Mouse (Mus musculus): ENCODE results near the gene Myom1.

Gene Myom1

GRCm38 (mm10) chr17:70991706-70992625 lies 10.5 kb upstream of the Myom1 start:
- DNase-seq (ENCODE audit: low spot score in 2 of 2), result peak in 1 of 2 experiments; percentile 41

DNA sequence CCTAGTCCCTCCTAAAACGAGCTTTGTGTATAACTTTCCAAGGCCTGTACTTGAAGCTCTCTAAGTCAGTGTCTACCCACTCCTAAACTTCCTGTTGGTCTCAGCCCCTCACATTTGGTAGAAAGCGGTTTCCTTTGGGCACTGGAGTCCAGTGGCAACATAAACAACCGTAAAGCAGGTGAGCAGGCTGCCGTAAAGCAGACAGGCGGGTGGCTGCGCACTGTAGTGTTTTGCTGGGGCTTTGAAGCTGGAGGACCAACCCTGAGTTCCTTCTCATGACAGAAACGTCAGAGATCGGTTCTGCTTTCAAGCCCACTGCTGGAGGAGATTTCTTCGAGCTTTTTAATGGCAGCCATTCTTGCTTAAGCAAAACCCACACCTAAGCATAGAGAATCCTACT lies 9.8 kb upstream of the Myom1 start:
- no peak for DNase-seq (ENCODE audit: low spot score in 2 of 2)

DNA sequence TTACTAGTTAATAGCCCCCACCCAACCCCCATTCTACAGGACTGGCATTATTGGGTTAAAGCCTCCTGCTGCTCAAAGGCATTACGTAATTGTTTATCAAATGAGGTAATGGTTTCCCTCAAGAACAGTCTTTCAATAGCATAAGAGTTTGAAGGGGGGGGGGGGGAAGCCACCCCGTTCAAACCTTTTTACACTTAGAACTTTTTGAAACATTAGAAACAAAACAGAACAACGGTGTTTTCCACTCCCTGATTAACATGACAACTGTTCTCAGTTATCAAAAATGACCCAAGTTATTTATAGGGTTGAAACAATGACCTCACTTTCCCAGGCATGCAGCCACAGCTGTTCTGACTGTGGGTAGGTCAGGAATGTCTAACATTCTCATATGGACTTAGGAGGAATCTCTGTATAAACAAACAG lies 9.0 kb upstream of the Myom1 start:
- DNase-seq (ENCODE audit: low spot score in 2 of 2), result no peak

- no peak for DNase-seq (ENCODE audit: low spot score in 2 of 2)
Observed at GRCm38 (mm10) chr17:70994671-70995070, 7.8 kb upstream of the Myom1 start.

DNA sequence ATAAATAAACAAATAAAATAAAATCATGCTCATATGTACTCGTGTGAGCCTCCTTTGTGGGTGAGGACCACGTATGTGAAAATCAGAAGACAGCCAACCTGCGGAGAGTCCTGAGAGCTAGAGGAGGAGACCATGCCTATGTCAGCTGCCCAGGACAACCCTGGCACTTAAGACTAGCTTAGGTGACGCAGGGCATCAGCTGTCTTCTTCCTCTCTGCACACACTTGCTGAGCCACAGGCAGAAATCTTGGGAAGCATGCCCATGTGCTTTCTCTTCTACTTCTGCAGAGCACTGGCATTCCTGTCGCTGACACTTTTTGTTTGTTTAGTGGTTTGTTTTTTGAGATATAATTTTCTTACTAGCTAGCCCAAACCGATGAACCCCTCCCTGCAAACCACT lies 6.9 kb upstream of the Myom1 start:
- DNase-seq (ENCODE audit: low spot score in 2 of 2), result no peak

DNA sequence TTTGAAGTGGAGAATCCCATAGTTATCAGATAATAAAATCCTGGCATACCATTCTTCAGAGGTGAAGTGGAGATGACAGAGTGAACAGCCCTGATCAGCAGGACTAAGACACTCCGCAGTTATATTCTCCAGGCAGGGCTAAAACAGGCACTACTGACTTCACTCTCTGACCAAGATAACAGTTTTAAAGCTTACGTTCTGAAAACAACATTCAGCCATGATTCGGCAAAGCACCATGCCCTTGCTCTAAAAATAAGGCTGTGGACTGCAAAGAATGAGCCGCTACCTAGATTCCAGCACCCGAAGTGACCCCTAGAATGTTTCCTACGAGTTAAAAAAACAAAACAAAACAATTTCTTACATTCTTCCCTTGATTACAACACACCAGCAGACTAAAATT lies 4.6 kb upstream of the Myom1 start:
- DNase-seq (ENCODE audit: low spot score in 2 of 2), result no peak

- DNase-seq (ENCODE audit: low spot score in 2 of 2), result no peak
Observed at GRCm38 (mm10) chr17:70998400-70998975, 3.9 kb upstream of the Myom1 start.

DNA sequence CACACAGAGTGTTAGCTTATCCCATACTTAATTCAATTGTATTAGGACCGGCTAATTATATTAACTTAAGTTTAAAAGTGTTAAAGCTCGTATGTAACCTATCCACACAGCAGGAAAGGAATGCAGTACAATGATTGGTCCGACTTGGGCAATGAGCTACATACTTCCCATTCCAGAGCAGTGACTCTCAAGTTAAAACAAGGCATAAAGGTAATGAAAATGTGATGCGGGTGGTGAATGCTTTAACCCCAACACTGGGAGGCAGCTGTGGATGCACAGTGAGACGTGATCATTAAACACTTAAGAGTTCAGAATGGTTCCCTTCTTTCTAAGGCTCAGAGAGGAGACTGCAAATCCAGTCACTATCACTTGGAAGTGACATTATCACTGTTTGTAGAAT lies 3.2 kb upstream of the Myom1 start:
- no peak for DNase-seq (ENCODE audit: low spot score in 2 of 2)

- DNase-seq (ENCODE audit: low spot score in 2 of 2), result no peak
Observed at GRCm38 (mm10) chr17:71000255-71000654, 2.2 kb upstream of the Myom1 start.

- no peak for DNase-seq (ENCODE audit: low spot score in 2 of 2)
Observed at GRCm38 (mm10) chr17:71001067-71001466, 1.4 kb upstream of the Myom1 start.

GRCm38 (mm10) chr17:71001699-71002080 lies 743 bp upstream of the Myom1 start:
- DNase-seq (ENCODE audit: low spot score in 2 of 2), result peak; percentile 19 to 37

GRCm38 (mm10) chr17:71002744-71003094 lies 286 bp downstream of the Myom1 start, which contains the start of gene Myl12a:
Gene Myl12a (minus strand): TSS chr17:71002878.
- DNase-seq (ENCODE audit: low spot score in 2 of 2), result no peak

- no peak for DNase-seq (ENCODE audit: low spot score in 2 of 2)
Observed at GRCm38 (mm10) chr17:71003112-71003511, 679 bp downstream of the Myom1 start.

DNA sequence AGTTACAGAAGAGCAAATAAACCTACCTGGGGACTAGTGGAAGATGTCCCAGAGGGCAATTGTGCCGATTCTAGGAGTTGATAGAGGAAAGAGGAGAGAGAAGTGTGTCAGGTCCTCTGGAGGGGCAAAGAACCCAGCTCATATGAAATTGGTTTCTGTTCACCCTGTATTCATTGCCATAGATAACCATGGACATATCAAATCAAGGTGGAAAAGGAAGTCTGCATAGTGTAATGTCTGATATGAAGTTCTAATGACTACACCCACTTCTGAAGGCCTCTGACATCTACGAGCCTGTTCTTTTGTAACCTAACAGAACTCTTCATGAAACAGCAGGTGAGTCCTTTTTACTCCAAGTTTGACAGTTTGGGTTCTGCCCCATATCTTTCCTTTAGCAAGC lies 1.3 kb downstream of the Myom1 start:
- no peak for DNase-seq (ENCODE audit: low spot score in 2 of 2)

GRCm38 (mm10) chr17:71004186-71004960 lies 1.9 kb downstream of the Myom1 start:
- DNase-seq (ENCODE audit: low spot score in 2 of 2), result no peak

GRCm38 (mm10) chr17:71006976-71007375 lies 4.5 kb downstream of the Myom1 start:
- DNase-seq (ENCODE audit: low spot score in 2 of 2), result no peak

DNA sequence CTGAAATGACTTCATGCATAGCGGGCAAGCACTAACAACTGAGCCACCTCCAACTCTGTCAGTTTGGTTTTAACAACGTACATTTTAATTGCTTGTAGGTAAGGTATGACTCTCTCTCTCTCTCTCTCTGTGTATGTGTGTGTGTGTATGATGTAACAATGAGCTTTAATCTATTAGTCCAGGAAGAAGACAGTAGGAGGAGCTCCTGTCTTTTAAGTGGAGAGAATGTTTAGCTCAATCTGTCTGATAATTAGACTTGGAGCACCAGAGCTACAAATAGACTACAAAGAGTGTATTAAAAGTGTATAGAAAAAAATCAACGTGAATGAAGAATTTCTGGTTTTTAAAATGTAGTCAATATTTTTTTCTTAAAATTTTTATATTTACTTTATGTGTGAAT lies 6.2 kb downstream of the Myom1 start:
- DNase-seq (ENCODE audit: low spot score in 2 of 2), result no peak

DNA sequence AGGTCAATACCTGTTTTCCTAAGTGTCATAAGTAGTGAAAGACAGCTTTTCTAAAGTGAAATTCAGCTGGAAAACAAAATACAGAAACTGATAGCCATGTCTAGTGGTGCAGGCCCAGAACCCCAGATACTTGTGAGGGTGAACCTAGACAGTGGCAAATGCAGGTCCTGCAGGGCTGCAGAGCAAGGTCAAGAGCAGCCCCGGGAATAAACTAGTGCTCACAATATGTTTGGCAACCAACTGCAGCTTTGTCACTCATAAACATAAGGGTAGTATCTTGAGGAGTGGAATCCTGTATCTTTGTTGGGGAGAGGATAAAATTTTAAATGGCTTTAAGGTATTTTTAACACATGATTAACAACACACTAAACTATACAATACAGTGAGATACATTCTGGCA lies 7.3 kb downstream of the Myom1 start:
- DNase-seq (ENCODE audit: low spot score in 2 of 2), result no peak

DNA sequence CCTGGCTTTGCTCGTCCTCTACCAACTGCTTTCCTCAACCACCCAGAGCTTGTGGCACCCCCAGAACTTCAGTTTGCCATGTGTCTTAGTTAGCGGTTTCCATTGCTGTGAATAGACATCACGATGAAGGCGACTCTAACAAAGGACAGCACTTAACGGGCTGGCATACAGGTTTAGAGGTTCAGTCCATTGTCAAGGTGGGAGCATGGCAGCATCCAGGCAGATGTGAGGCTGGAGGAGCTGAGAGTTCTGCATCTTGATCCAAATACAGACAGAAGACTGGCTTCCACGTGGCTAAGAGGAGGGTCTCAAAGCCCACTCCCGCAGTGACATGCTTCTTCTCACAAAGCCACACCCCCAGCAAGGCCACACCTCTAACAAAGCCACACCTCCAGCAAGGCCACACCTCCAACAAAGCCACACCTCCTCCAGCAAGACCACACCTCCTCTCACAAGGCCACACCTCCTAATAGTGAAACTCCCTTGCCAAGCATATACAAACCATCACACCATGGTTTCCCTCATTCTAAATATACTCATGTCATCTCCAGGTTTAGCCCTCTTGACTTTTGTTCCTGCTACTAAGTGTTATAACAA lies 8.3 kb downstream of the Myom1 start:
- DNase-seq (ENCODE audit: low spot score in 2 of 2), result no peak

DNA sequence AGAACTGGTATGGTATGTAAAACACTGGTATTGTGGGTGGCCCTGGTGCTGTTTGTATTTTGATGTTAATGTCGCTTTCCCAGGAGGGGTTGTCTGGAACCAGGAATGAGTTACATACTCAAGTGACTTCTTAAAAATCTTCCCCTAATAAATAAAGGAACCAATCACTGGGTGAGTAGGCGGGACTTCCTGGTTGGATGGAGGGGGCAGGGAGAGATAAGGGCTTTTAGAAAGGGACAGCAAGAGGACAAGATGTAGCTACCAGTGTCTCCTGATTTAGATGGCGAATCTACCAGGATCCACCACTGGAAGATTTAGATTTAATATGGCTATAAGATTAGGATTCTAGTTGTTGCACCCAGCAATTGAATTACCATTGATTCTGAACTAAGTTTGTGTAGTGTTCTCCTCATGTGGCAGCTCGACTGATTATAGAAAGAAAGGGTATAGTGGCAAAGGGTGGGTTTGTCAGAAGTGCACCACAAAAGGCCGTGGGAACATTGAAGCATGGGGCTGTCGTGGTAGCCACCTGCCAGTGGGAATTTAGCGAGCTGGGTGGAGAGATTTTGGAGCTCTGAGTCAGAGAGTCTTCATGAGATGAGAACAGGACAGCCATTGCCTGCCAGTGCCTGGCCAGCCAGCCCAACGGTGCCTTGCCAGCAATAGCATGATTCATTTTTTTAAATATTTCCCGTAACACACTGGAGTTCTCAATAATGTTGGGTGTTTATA lies 9.7 kb downstream of the Myom1 start:
- no peak for DNase-seq (ENCODE audit: low spot score in 2 of 2)

GRCm38 (mm10) chr17:71013105-71013504 lies 10.7 kb downstream of the Myom1 start:
- no peak for DNase-seq (ENCODE audit: low spot score in 2 of 2)

GRCm38 (mm10) chr17:71014911-71015310 lies 12.5 kb downstream of the Myom1 start:
- DNase-seq (ENCODE audit: low spot score in 2 of 2), result no peak
